Mouse (Mus musculus) intestine, embryonic 14.5 days (tissue): ENCODE data around the gene Appbp2. TPM values are rescaled to one million over a fixed set of nuclear protein-coding genes. Genes with fewer than 3 reads are reported as not detected.

ENCODE experiments used
- ATAC-seq: fragments of 200-750 bp; cut with Nextera tagmentation; replicated peaks from 2 replicates; pipeline ENCODE4 v1.8.0; 2017; ENCODE audit warnings: low read depth, moderate number of reproducible peaks, moderate TSS enrichment, moderate library complexity; ENCODE audit not compliant: low FRiP score, low TSS enrichment
- DNase-seq: peaks from one replicate; pipeline ENCODE4 v3.0.0-alpha.2; 2018; ENCODE audit warnings: low spot score
- H3K27ac ChIP-seq: fragments of 300-500 bp; sonication (generic); 2 replicates; pipeline ENCODE4 v1.5.1; 2014; ENCODE audit warnings: low read depth, mild to moderate bottlenecking, control low read depth
- H3K27me3 ChIP-seq: fragments of 300-500 bp; sonication (generic); replicated peaks from 2 replicates; pipeline ENCODE4 v1.6.1; 2014; ENCODE audit warnings: low read length, control low read depth; ENCODE audit not compliant: control insufficient read depth, insufficient read depth
- H3K36me3 ChIP-seq: fragments of 300-500 bp; sonication (generic); 2 replicates; pipeline ENCODE4 v1.6.1; 2014; ENCODE audit warnings: low read length, control low read depth; ENCODE audit not compliant: control insufficient read depth, insufficient read depth
- H3K4me1 ChIP-seq: fragments of 300-500 bp; sonication (generic); replicated peaks from 2 replicates; pipeline ENCODE4 v1.6.1; 2014; ENCODE audit warnings: low read length, control low read depth, mixed read lengths; ENCODE audit not compliant: control insufficient read depth, insufficient read depth
- H3K4me2 ChIP-seq: fragments of 300-500 bp; sonication (generic); 2 replicates; pipeline ENCODE4 v1.6.1; 2014; ENCODE audit warnings: low read length
- H3K4me3 ChIP-seq: fragments of 300-500 bp; sonication (generic); 2 replicates; pipeline ENCODE4 v1.5.1; 2014; ENCODE audit warnings: low read depth, low read length, control low read depth, mixed read lengths
- H3K9ac ChIP-seq: fragments of 300-500 bp; sonication (generic); 2 replicates; pipeline ENCODE4 v1.6.1; 2014; ENCODE audit warnings: mild to moderate bottlenecking, low read length
- H3K9me3 ChIP-seq: fragments of 300-500 bp; sonication (generic); 2 replicates; pipeline ENCODE4 v1.6.1; 2016; ENCODE audit warnings: low read length, control low read depth; ENCODE audit not compliant: control insufficient read depth
- WGBS: fragments of 180-500 bp; shearing (Covaris S2); extraction: QIAGEN DNeasy Blood & Tissue Kit; methylation state at CpG from one replicate; pipeline ENCODE4 v1.1.7; 2014; 5-methylcytosine and 5-hydroxymethylcytosine counted together
- polyA plus RNA-seq: library from polyadenylated mRNA; unstranded; fragments of >200 nt; fragmentation: Nextera tagmentation; extraction: Ambion mirVana; gene quantifications from 2 replicates; pipeline ENCODE4 v1.2.1, GENCODE M21; 2014

The Appbp2 gene
- polyA plus RNA-seq, 1 experiment from 2014 or later = 49.8 TPM

DNA sequence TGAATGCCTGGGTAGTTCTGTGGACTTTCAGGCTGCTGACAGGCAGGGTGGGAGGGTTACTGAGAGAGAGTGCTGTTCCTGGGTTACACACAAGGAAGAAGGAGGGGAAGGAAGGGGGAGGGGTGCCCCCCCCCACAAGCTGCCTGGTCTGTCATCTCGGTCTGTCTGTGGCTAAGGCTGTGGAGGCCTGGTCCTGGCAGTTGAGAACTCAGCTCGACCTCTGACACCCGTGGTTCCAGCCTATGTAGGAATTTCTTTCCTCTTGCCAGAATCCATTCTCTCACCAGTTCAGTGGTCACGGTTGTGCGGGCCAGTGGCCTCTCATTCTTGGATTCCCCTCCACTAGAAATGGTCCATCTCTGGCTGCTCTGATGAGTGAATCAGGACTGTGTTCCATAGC, 29.7 kb upstream of the Appbp2 start:
- no peak for ATAC-seq

GRCm38 (mm10) chr11:85261192-85261591, 26.3 kb upstream of the Appbp2 start:
- ATAC-seq (no peak), DNase-seq (peak; percentile 89)
- no peak overlapping the region for H3K27ac ChIP-seq
- no peak overlapping the region for H3K9ac ChIP-seq
- H3K4me2 ChIP-seq = no peak overlapping the region
- 34% methylated on average over 7 of the region's 7 CpGs for WGBS
- H3K4me3 ChIP-seq = no peak overlapping the region
- H3K4me1 ChIP-seq = no peaks in the 10 kb centered on the region
- no peaks in the 10 kb centered on the region for H3K36me3 ChIP-seq
- no peaks in the 10 kb centered on the region for H3K9me3 ChIP-seq
- no peaks in the 10 kb centered on the region for H3K27me3 ChIP-seq

More for the DNA sequence above, 29.7 kb upstream of the Appbp2 start:
- H3K27ac ChIP-seq = no peak overlapping the region
- no peak overlapping the region for H3K4me2 ChIP-seq
- H3K36me3 ChIP-seq = no peaks in the 10 kb centered on the region
- H3K4me3 ChIP-seq = no peak overlapping the region
- no peaks in the 10 kb centered on the region for H3K9me3 ChIP-seq
- DNase-seq = no peak
- H3K4me1 ChIP-seq = no peaks in the 10 kb centered on the region
- H3K27me3 ChIP-seq = no peaks in the 10 kb centered on the region
- no peak overlapping the region for H3K9ac ChIP-seq
- 54% methylated on average over 5 of the region's 5 CpGs for WGBS

GRCm38 (mm10) chr11:85258966-85259365, 24.0 kb upstream of the Appbp2 start:
- no peak overlapping the region for H3K4me3 ChIP-seq
- peaks cover 3% of the 10 kb centered on the region; the same call in 1 of the 2 replicates for H3K4me1 ChIP-seq
- H3K27me3 ChIP-seq = no peaks in the 10 kb centered on the region
- WGBS = 78% methylated on average over 11 of the region's 11 CpGs
- DNase-seq (no peak), ATAC-seq (no peak)
- H3K4me2 ChIP-seq = no peak overlapping the region
- no peak overlapping the region for H3K27ac ChIP-seq
- H3K9me3 ChIP-seq = no peaks in the 10 kb centered on the region
- no peak overlapping the region for H3K9ac ChIP-seq
- no peaks in the 10 kb centered on the region for H3K36me3 ChIP-seq

GRCm38 (mm10) chr11:85255471-85256027, 20.6 kb upstream of the Appbp2 start:
- ATAC-seq (no peak), DNase-seq (no peak)
- Histone ChIP-seq H3K27me3 (no peaks in the 10 kb centered on the region), H3K4me3 (no peak overlapping the region), H3K9me3 (no peaks in the 10 kb centered on the region), H3K9ac (no peak overlapping the region), H3K36me3 (no peaks in the 10 kb centered on the region), H3K27ac (no peak overlapping the region), H3K4me2 (no peak overlapping the region), H3K4me1 (peaks cover 3% of the 10 kb centered on the region; the same call in 1 of the 2 replicates)
- WGBS = 15% methylated on average over 3 of the region's 3 CpGs

GRCm38 (mm10) chr11:85253641-85254040, 18.7 kb upstream of the Appbp2 start:
- Histone ChIP-seq H3K4me3 (no peak overlapping the region), H3K4me2 (no peak overlapping the region), H3K9me3 (no peaks in the 10 kb centered on the region), H3K27ac (no peak overlapping the region), H3K9ac (no peak overlapping the region), H3K36me3 (no peaks in the 10 kb centered on the region), H3K4me1 (peaks cover 3% of the 10 kb centered on the region; the same call in 1 of the 2 replicates), H3K27me3 (no peaks in the 10 kb centered on the region)
- ATAC-seq (no peak), DNase-seq (no peak)
- WGBS = 71% methylated on average over 7 of the region's 7 CpGs

GRCm38 (mm10) chr11:85253006-85253405, 18.1 kb upstream of the Appbp2 start:
- ATAC-seq = no peak
- no peak overlapping the region for H3K4me3 ChIP-seq

DNA sequence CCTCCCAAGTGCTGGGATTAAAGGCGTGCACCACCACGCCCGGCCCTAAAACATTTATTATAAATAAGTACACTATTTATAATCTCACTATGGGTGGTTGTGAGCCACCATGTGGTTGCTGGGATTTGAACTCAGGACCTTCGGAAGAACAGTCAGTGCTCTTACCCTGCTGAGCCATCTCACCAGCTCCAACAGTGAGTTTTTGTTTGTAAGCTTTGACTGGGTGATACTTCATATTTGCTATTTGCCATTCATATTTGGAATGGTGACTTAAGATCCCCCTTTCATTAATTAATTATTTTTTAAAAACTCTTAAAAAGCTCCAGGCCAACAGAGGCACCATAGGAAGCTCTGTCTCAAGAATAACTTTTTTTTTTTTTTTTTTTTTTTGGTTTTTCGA, 17.0 kb upstream of the Appbp2 start:
- DNase-seq (no peak), ATAC-seq (no peak)
- no peak overlapping the region for H3K4me3 ChIP-seq
- H3K36me3 ChIP-seq = no peaks in the 10 kb centered on the region
- 93% methylated on average over 5 of the region's 5 CpGs for WGBS
- H3K4me1 ChIP-seq = peaks cover 3% of the 10 kb centered on the region; the same call in 1 of the 2 replicates
- H3K4me2 ChIP-seq = no peak overlapping the region
- no peaks in the 10 kb centered on the region for H3K9me3 ChIP-seq
- no peak overlapping the region for H3K9ac ChIP-seq
- no peak overlapping the region for H3K27ac ChIP-seq
- no peaks in the 10 kb centered on the region for H3K27me3 ChIP-seq

More at GRCm38 (mm10) chr11:85253006-85253405, 18.1 kb upstream of the Appbp2 start:
- DNase-seq = no peak
- Histone ChIP-seq H3K36me3 (no peaks in the 10 kb centered on the region), H3K4me1 (peaks cover 3% of the 10 kb centered on the region; the same call in 1 of the 2 replicates), H3K9me3 (no peaks in the 10 kb centered on the region), H3K27ac (no peak overlapping the region), H3K9ac (no peak overlapping the region), H3K4me2 (no peak overlapping the region), H3K27me3 (no peaks in the 10 kb centered on the region)
- 59% methylated on average over 5 of the region's 5 CpGs for WGBS

DNA sequence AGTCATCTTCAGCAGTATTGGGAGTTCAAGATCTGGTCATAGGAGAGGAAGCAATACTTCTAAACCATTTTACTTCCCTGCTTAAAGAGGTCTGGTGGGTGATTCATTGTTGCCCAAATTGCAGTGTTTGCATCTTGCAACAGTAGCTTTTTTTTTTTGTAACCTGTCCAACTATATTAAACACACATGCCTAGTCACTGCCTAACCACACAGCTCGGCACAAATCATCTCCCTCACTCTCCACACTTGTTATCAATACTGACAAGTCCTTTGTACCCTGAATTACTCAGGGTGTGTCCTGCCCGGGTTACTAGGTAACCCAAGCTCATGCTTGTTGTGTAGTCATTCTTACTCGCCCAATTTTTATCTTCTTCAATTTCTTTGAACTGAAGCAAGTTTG, 15.5 kb upstream of the Appbp2 start:
- ATAC-seq = no peak
- Histone ChIP-seq H3K36me3 (no peaks in the 10 kb centered on the region), H3K9ac (no peak overlapping the region), H3K4me2 (no peak overlapping the region), H3K27ac (no peak overlapping the region; the same call in 1 of the 2 replicates), H3K27me3 (no peaks in the 10 kb centered on the region), H3K4me3 (no peak overlapping the region), H3K9me3 (no peaks in the 10 kb centered on the region), H3K4me1 (peaks cover 1% of the 10 kb centered on the region; the same call in 1 of the 2 replicates)
- no peak for DNase-seq
- WGBS = 60% methylated on average over 3 of the region's 3 CpGs

DNA sequence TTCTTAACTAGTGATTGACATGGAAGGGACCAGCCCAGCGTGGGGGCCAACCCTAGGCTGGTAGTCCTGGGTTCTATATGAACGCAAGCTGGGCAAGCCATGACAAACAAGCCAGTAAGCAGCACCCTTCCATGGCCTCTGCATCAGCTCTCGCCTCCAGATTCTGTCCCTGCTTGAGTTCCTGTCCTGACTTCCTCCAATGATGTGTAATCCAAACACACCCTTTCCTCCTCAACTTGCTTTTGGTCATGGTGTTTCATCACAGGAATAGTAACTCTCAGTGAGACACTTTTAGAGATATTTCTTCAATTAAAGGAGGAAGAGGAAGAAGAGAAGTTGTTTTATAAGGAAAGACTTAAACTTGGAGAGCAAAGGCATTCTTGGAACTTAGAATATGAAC, 14.4 kb upstream of the Appbp2 start:
- Histone ChIP-seq H3K27me3 (no peaks in the 10 kb centered on the region), H3K36me3 (no peaks in the 10 kb centered on the region), H3K27ac (no peak overlapping the region), H3K4me2 (no peak overlapping the region), H3K9me3 (no peaks in the 10 kb centered on the region), H3K4me3 (no peak overlapping the region), H3K4me1 (no peaks in the 10 kb centered on the region), H3K9ac (no peak overlapping the region)
- ATAC-seq (no peak), DNase-seq (no peak)
- WGBS = 75% methylated on average over 3 of the region's 3 CpGs
